Mouse (Mus musculus): Measurements from ENCODE around the gene Lgals7.

Lgals7 gene

GRCm38 (mm10) chr7:28863540-28863939 is at the start of gene Lgals7:
Gene Lgals7 (plus strand): TSS chr7:28863853.
- DNase-seq = no peak

- no peak for DNase-seq
Measured at GRCm38 (mm10) chr7:28814306-28815034, 49.2 kb upstream of the Lgals7 start.

GRCm38 (mm10) chr7:28815230-28815629 is 48.4 kb upstream of the Lgals7 start:
- no peak for DNase-seq

- no peak for DNase-seq
Measured at GRCm38 (mm10) chr7:28816201-28816600, 47.5 kb upstream of the Lgals7 start.

GRCm38 (mm10) chr7:28816920-28817319 is 46.7 kb upstream of the Lgals7 start:
- DNase-seq = no peak

- no peak for DNase-seq
Measured at GRCm38 (mm10) chr7:28817524-28817923, 46.1 kb upstream of the Lgals7 start.

- DNase-seq = no peak
Measured at GRCm38 (mm10) chr7:28817957-28818356, 45.7 kb upstream of the Lgals7 start.

GRCm38 (mm10) chr7:28818436-28818835 is 45.2 kb upstream of the Lgals7 start:
- DNase-seq = no peak

GRCm38 (mm10) chr7:28818861-28819452 is 44.7 kb upstream of the Lgals7 start:
- no peak for DNase-seq

GRCm38 (mm10) chr7:28819571-28819970 is 44.1 kb upstream of the Lgals7 start:
- DNase-seq = no peak

- DNase-seq = peak; percentile 78 to 83
Measured at GRCm38 (mm10) chr7:28820358-28821260, 43.0 kb upstream of the Lgals7 start.

GRCm38 (mm10) chr7:28821261-28821831 is 42.3 kb upstream of the Lgals7 start:
- peak; percentile 58 to 79 for DNase-seq

GRCm38 (mm10) chr7:28822556-28822955 is 41.1 kb upstream of the Lgals7 start:
- DNase-seq = no peak

- peak; percentile 43 to 76 for DNase-seq
Measured at GRCm38 (mm10) chr7:28822993-28823903, 40.4 kb upstream of the Lgals7 start.

- no peak for DNase-seq
Measured at GRCm38 (mm10) chr7:28823932-28824331, 39.7 kb upstream of the Lgals7 start.

GRCm38 (mm10) chr7:28824941-28825685 is 38.5 kb upstream of the Lgals7 start, which contains the start of gene Ech1:
Gene Ech1 (plus strand): TSS chr7:28825217.
- DNase-seq = peak; percentile 95

- DNase-seq = peak in 1 of 2 experiments; percentile 66
Measured at GRCm38 (mm10) chr7:28825686-28826401, 37.8 kb upstream of the Lgals7 start.

GRCm38 (mm10) chr7:28826402-28826772 is 37.3 kb upstream of the Lgals7 start:
- no peak for DNase-seq

GRCm38 (mm10) chr7:28827338-28827737 is 36.3 kb upstream of the Lgals7 start:
- peak; percentile 78 to 84 for DNase-seq

- peak in 1 of 2 experiments; percentile 49 for DNase-seq
Measured at GRCm38 (mm10) chr7:28829821-28830220, 33.8 kb upstream of the Lgals7 start.
